Mouse (Mus musculus) testis, adult 2 months (tissue): ENCODE measurements around the gene Asb17.
"Not testable (repeated sequence)": the region's sequence is repeated elsewhere in the genome, so short reads cannot be mapped to it uniquely, and the experiment has no call there.

Experiments
- CTCF ChIP-seq: fragments of 200-500 bp; IDR thresholded peaks from 2 replicates; pipeline ENCODE4 v1.5.1; 2012; ENCODE audit warnings: low read depth, mild to moderate bottlenecking, inconsistent platforms, low read length, moderate library complexity; ENCODE audit not compliant: control insufficient read depth, insufficient read depth, insufficient replicate concordance
- POLR2A ChIP-seq: fragments of 200-500 bp; IDR thresholded peaks from 2 replicates; pipeline ENCODE4 v1.6.1; 2012; ENCODE audit warnings: low read depth, mild to moderate bottlenecking, inconsistent platforms, low read length, moderate library complexity; ENCODE audit not compliant: control insufficient read depth

- not testable (repeated sequence) for TF ChIP-seq POLR2A, CTCF
These were observed 16.4 kb downstream of the Asb17 start for GRCm38 (mm10) chr3:153860392-153860791.
